Mouse (Mus musculus) heart, adult 10 weeks (tissue): ENCODE results near the gene Ctdsp2. TPM values are rescaled to one million over a fixed set of nuclear protein-coding genes. Genes with fewer than 3 reads are reported as not detected.

Experiments
- polyA plus RNA-seq: library from polyadenylated mRNA; stranded (reverse); fragments of 350-450 nt; fragmentation: Illumina TruSeq; extraction: RNeasy Lipid Tissue Mini Kit (QIAGEN cat#74804); gene quantifications from one replicate; pipeline ENCODE4 v1.2.3, GENCODE M21; 2014; ENCODE audit warnings: low read depth, low replicate concordance

Ctdsp2 gene
- 91.4 TPM for polyA plus RNA-seq

GRCm38 (mm10) chr10:126978277-126978994 lies at the start of gene Ctdsp2:
Gene Ctdsp2, plus strand, starts transcription at chr10:126978717.

GRCm38 (mm10) chr10:127000529-127000928 lies 22.0 kb downstream of the Ctdsp2 start, which contains the start of gene Avil:
Gene Avil, plus strand, starts transcription at chr10:127000709.

GRCm38 (mm10) chr10:127030336-127031296 lies 52.1 kb downstream of the Ctdsp2 start, which contains the start of gene Tsfm:
Gene Tsfm, minus strand, starts transcription at chr10:127030840.

GRCm38 (mm10) chr10:127041274-127041766 lies 62.8 kb downstream of the Ctdsp2 start, which contains the start of the genes Mettl1 and Eef1akmt3:
Gene Mettl1, plus strand, starts transcription at chr10:127041414.
Gene Eef1akmt3, minus strand, starts transcription at chr10:127041513.

GRCm38 (mm10) chr10:127047954-127048353 lies 69.4 kb downstream of the Ctdsp2 start, which contains the start of gene Cyp27b1:
Gene Cyp27b1, plus strand, starts transcription at chr10:127048250.

Other genes starting within 250 kb of the Ctdsp2 start
- gene Atp23, start 77.4 kb upstream of the Ctdsp2 start, polyA plus RNA-seq: 5.6 TPM
- gene Avil, start 22.0 kb downstream of the Ctdsp2 start, polyA plus RNA-seq: 0.94 TPM
- 50.1 TPM for gene Tsfm, start 52.1 kb downstream of the Ctdsp2 start, polyA plus RNA-seq
- gene Mettl1, start 62.7 kb downstream of the Ctdsp2 start, polyA plus RNA-seq: 17.0 TPM
- gene Eef1akmt3, start 62.8 kb downstream of the Ctdsp2 start, polyA plus RNA-seq: not detected
- not detected for gene Cyp27b1, start 69.5 kb downstream of the Ctdsp2 start, polyA plus RNA-seq
- gene March9, start 81.5 kb downstream of the Ctdsp2 start, polyA plus RNA-seq: 3.0 TPM
- gene Cdk4, start 84.8 kb downstream of the Ctdsp2 start, polyA plus RNA-seq: 104 TPM
- gene Tspan31, start 91.5 kb downstream of the Ctdsp2 start, polyA plus RNA-seq: 65.6 TPM
- gene Agap2, start 96.6 kb downstream of the Ctdsp2 start, polyA plus RNA-seq: 2.9 TPM
- gene Os9, start 142.4 kb downstream of the Ctdsp2 start, polyA plus RNA-seq: 36.6 TPM
- gene B4galnt1, start 186.5 kb downstream of the Ctdsp2 start, polyA plus RNA-seq: 1.5 TPM
- 26.9 TPM for gene Slc26a10, start 201.9 kb downstream of the Ctdsp2 start, polyA plus RNA-seq
- gene Arhgef25, start 211.4 kb downstream of the Ctdsp2 start, polyA plus RNA-seq: 23.2 TPM
- 53.5 TPM for gene Dtx3, start 217.0 kb downstream of the Ctdsp2 start, polyA plus RNA-seq
- 35.2 TPM for gene Pip4k2c, start 232.9 kb downstream of the Ctdsp2 start, polyA plus RNA-seq